Comparison of ENCODE assay signal across 10 mouse cellular contexts in the genomic region with DNA sequence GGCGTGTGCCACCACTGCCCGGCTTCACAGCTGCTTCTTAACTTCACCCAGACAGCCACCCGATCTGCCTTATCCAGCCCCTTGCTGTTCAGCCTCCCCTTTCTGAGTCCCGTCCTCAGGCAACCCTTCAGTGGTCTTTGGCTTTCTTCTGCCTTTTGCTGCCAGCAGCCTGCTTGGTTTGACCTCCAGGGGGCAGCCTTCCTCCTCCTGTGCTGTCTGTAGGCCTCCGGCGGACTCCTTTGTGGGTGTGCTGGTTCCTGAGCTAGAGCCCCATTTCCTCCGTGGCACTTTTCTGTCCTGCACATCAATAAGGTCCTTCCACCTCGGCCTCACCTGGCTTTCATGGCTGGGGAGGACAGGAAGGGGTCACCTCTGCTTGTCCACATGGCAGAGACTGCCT. TPM values are rescaled to one million over a fixed set of nuclear protein-coding genes. Genes with fewer than 3 reads are reported as not detected.
DNase-seq lines count a peak whose midpoint lies in the region; ATAC-seq and TF ChIP-seq lines count a peak whose summit lies in the region.
"Had no signal": no experiment of that assay in that cellular context is flagged by ENCODE, and none has a peak within 500 bp of the region (broad histone marks: within the 10 kb centered on the region; RNA-seq: fewer than 3 reads in every experiment).

No protein-coding gene starts in this region.

- 66% methylated on average over 8 of the region's 8 CpGs for WGBS in lung, adult 2 months

- peaks cover 5% of the 10 kb centered on the region for H3K4me1 ChIP-seq in lung, adult 2 months (ENCODE audit: control insufficient read depth, insufficient read depth, low read length)

- peak; percentile 14; the same call in 1 of the 2 replicates for TF ChIP-seq CTCF in lung, adult 2 months (IDR thresholded peaks at IDR 0.05; ENCODE audit: insufficient read depth, low read length)

- peak; percentile 19 to 57 for DNase-seq in adrenal gland, postnatal 36 days
- DNase-seq in adrenal gland, adult 18-20 months (ENCODE audit: low spot score in 2 of 2): no peak
- DNase-seq in lung, adult 2 months: no peak
- no peak for DNase-seq in lung, adult 18-20 months
- DNase-seq in c-Kit-positive CD71-positive TER-119-negative erythroid progenitor cells, embryonic 14.5 days (ENCODE audit: low read depth): peak; percentile 5
- DNase-seq in right cerebral cortex, postnatal 14 days: no peak
- no peak for DNase-seq in left cerebral cortex, postnatal 25 days (ENCODE audit: low spot score in 2 of 2)

- no peak overlapping the region for H3K4me3 ChIP-seq in lung, adult 2 months (replicated peaks; ENCODE audit: extremely low read depth, low read depth, low read length)

- ATAC-seq in megakaryocyte progenitor cell, adult 5-6 weeks (replicated peaks; ENCODE audit: poor library complexity): peak; percentile 42; the same call in 1 of the 2 replicates

- intact Hi-C loops in left cerebral cortex, postnatal 25 days (cut with DNase I): loop anchor here (2.0 kb wide), 1 partner anchor 89 kb away; no protein-coding TSS in a partner anchor

- no peak for TF ChIP-seq POLR2A in lung, adult 2 months (IDR thresholded peaks at IDR 0.05; ENCODE audit: borderline replicate concordance, extremely low read depth, low read depth, low read length)

RNA-seq across cellular contexts. Expression of gene Togaram2, which starts 20.7 kb away (rescaled TPM):
- not detected for total RNA-seq in adrenal gland, postnatal 36 days (2021)
- under 1 TPM in 1 of 2 experiments, not detected in 1; 0.13 TPM for total RNA-seq in adrenal gland, adult 18-20 months (2021)
- 17.8 and 18.1 TPM in 2 replicates for polyA plus RNA-seq in lung, adult 2 months (2012; rRNA removed)
- not detected in 2 replicates for total RNA-seq in megakaryocyte progenitor cell, adult 5-6 weeks (2015)
- 0.03 TPM in 1 of 2 replicates, not detected in the other for total RNA-seq in megakaryocyte progenitor cell, adult 5-6 weeks (2017)
- 1 to 10 TPM; 2.4 to 3.4 TPM for total RNA-seq in left cerebral cortex, postnatal 25 days (2021)
- total RNA-seq: common myeloid progenitor, adult 5-6 weeks had no signal

RNA-seq across cellular contexts. Expression of gene Pcare, which starts 58.9 kb away (rescaled TPM):
- not detected for total RNA-seq in adrenal gland, postnatal 36 days (2021)
- not detected for total RNA-seq in adrenal gland, adult 18-20 months (2021)
- 0.02 and 0.03 TPM in 2 replicates for polyA plus RNA-seq in lung, adult 2 months (2012; rRNA removed)
- not detected in 2 replicates for total RNA-seq in megakaryocyte progenitor cell, adult 5-6 weeks (2015)
- not detected in 2 replicates for total RNA-seq in megakaryocyte progenitor cell, adult 5-6 weeks (2017)
- under 1 TPM; 0.27 to 0.28 TPM for total RNA-seq in left cerebral cortex, postnatal 25 days (2021)
- total RNA-seq: common myeloid progenitor, adult 5-6 weeks had no signal
- polyA plus RNA-seq: stomach, embryonic 16.5 days had no signal

Comparison
In these comparisons a context has a peak if more than half of its experiments do, and no peak if none do; other contexts are left out.
1. DNase-seq: peak in adrenal gland, postnatal 36 days (2 of 2) and c-Kit-positive CD71-positive TER-119-negative erythroid progenitor cells, embryonic 14.5 days (single experiment); none in adrenal gland, adult 18-20 months (0 of 2), lung, adult 2 months (single experiment), lung, adult 18-20 months (0 of 2), right cerebral cortex, postnatal 14 days (single experiment) and left cerebral cortex, postnatal 25 days (0 of 2).